Comparison of ENCODE assay signal across 7 mouse cellular contexts in genomic region chr8:93059185-93059584, GRCm38 (mm10). TPM values are rescaled to one million over a fixed set of nuclear protein-coding genes. Genes with fewer than 3 reads are reported as not detected.
DNase-seq lines count a peak whose midpoint lies in the region; ATAC-seq and TF ChIP-seq lines count a peak whose summit lies in the region.

No protein-coding gene starts in this region.

- peak; percentile 86 for TF ChIP-seq CTCF in lung, embryonic 14.5 days (IDR thresholded peaks at IDR 0.05; ENCODE audit: low read depth)
- TF ChIP-seq CTCF in small intestine, adult 2 months (IDR thresholded peaks at IDR 0.05; ENCODE audit: extremely low read depth, insufficient read length, insufficient replicate concordance, low read depth, low read length): peak; percentile 49; the same call in 1 of the 2 replicates

- no peak overlapping the region for H3K4me3 ChIP-seq in midbrain, embryonic 14.5 days (replicated peaks; ENCODE audit: low read depth, low read length)
- no peak overlapping the region for H3K4me3 ChIP-seq in midbrain, embryonic 16.5 days (ENCODE audit: low read depth, low read length)
- H3K4me3 ChIP-seq in embryonic facial prominence, embryonic 11.5 days (ENCODE audit: low read depth, low read length): no peak overlapping the region
- no peak overlapping the region for H3K4me3 ChIP-seq in lung, embryonic 14.5 days (ENCODE audit: low read depth, low read length)
- H3K4me3 ChIP-seq in small intestine, adult 2 months (ENCODE audit: low read depth, low read length): no peak overlapping the region

- TF ChIP-seq POLR2A in small intestine, adult 2 months (IDR thresholded peaks at IDR 0.05; ENCODE audit: low read depth, low read length): no peak

- H3K27ac ChIP-seq in midbrain, embryonic 14.5 days (replicated peaks; ENCODE audit: low read depth, low read length): no peak overlapping the region
- H3K27ac ChIP-seq in midbrain, embryonic 16.5 days (ENCODE audit: low read length): no peak overlapping the region
- H3K27ac ChIP-seq in embryonic facial prominence, embryonic 11.5 days (replicated peaks; ENCODE audit: low read depth, low read length): no peak overlapping the region
- no peak overlapping the region for H3K27ac ChIP-seq in lung, embryonic 14.5 days (ENCODE audit: low read depth)
- no peak overlapping the region for H3K27ac ChIP-seq in small intestine, adult 2 months (ENCODE audit: insufficient read depth, low read depth, low read length)

- H3K9ac ChIP-seq in midbrain, embryonic 14.5 days (replicated peaks; ENCODE audit: low read length): no peak overlapping the region
- H3K9ac ChIP-seq in midbrain, embryonic 16.5 days (ENCODE audit: low read depth, low read length): no peak overlapping the region
- no peak overlapping the region for H3K9ac ChIP-seq in embryonic facial prominence, embryonic 11.5 days (replicated peaks; ENCODE audit: low read length)
- no peak overlapping the region for H3K9ac ChIP-seq in lung, embryonic 14.5 days

- no peaks in the 10 kb centered on the region for H3K9me3 ChIP-seq in midbrain, embryonic 14.5 days (ENCODE audit: control insufficient read depth, low read length)
- H3K9me3 ChIP-seq in midbrain, embryonic 16.5 days (replicated peaks; ENCODE audit: control insufficient read depth, low read length, poor library complexity, severe bottlenecking): no peaks in the 10 kb centered on the region
- H3K9me3 ChIP-seq in embryonic facial prominence, embryonic 11.5 days (replicated peaks; ENCODE audit: control insufficient read depth, low read length): no peaks in the 10 kb centered on the region
- H3K9me3 ChIP-seq in lung, embryonic 14.5 days (ENCODE audit: low read depth, low read length): no peaks in the 10 kb centered on the region

- no peaks in the 10 kb centered on the region for H3K27me3 ChIP-seq in midbrain, embryonic 14.5 days (ENCODE audit: control insufficient read depth, insufficient read depth, low read length)
- H3K27me3 ChIP-seq in midbrain, embryonic 16.5 days (ENCODE audit: control insufficient read depth, insufficient read depth, low read depth, low read length): no peaks in the 10 kb centered on the region
- H3K27me3 ChIP-seq in embryonic facial prominence, embryonic 11.5 days (ENCODE audit: control insufficient read depth, insufficient read depth, low read length): no peaks in the 10 kb centered on the region
- no peaks in the 10 kb centered on the region for H3K27me3 ChIP-seq in lung, embryonic 14.5 days (ENCODE audit: insufficient read depth, low read length)
- H3K27me3 ChIP-seq in small intestine, adult 2 months (ENCODE audit: control insufficient read depth, insufficient read depth, low read length): no peaks in the 10 kb centered on the region

- WGBS in midbrain, embryonic 14.5 days: 18% methylated on average over 2 of the region's 2 CpGs
- WGBS in midbrain, embryonic 16.5 days: 18% methylated on average over 2 of the region's 2 CpGs
- WGBS in embryonic facial prominence, embryonic 11.5 days: 12% methylated on average over 2 of the region's 2 CpGs
- WGBS in lung, embryonic 14.5 days: 9% methylated on average over 2 of the region's 2 CpGs
- 11% methylated on average over 2 of the region's 2 CpGs for WGBS in small intestine, adult 2 months

- peak; percentile 87 for DNase-seq in midbrain, embryonic 14.5 days
- peak; percentile 46 for DNase-seq in adrenal gland, postnatal 25 days
- peak; percentile 78 for DNase-seq in embryonic facial prominence, embryonic 11.5 days (ENCODE audit: low spot score)
- DNase-seq in kidney, postnatal 25 days: peak; percentile 42 to 76
- peak; percentile 91 for DNase-seq in lung, embryonic 14.5 days

- ATAC-seq in midbrain, embryonic 14.5 days (ENCODE audit: low FRiP score, low TSS enrichment): no peak
- ATAC-seq in midbrain, embryonic 16.5 days: no peak
- ATAC-seq in embryonic facial prominence, embryonic 11.5 days (replicated peaks; ENCODE audit: insufficient number of reproducible peaks, low FRiP score, low TSS enrichment, low read depth): no peak
- ATAC-seq in lung, embryonic 14.5 days (ENCODE audit: insufficient read depth): no peak

- H3K4me2 ChIP-seq in midbrain, embryonic 14.5 days (ENCODE audit: low read length): no peak overlapping the region
- H3K4me2 ChIP-seq in midbrain, embryonic 16.5 days (ENCODE audit: low read length): no peak overlapping the region
- no peak overlapping the region for H3K4me2 ChIP-seq in embryonic facial prominence, embryonic 11.5 days (ENCODE audit: low read depth, low read length)
- H3K4me2 ChIP-seq in lung, embryonic 14.5 days: no peak overlapping the region

- no peaks in the 10 kb centered on the region for H3K4me1 ChIP-seq in midbrain, embryonic 14.5 days (ENCODE audit: control insufficient read depth, insufficient read depth, low read length)
- no peaks in the 10 kb centered on the region for H3K4me1 ChIP-seq in midbrain, embryonic 16.5 days (ENCODE audit: control insufficient read depth, insufficient read depth, low read length)
- no peaks in the 10 kb centered on the region for H3K4me1 ChIP-seq in embryonic facial prominence, embryonic 11.5 days (ENCODE audit: control insufficient read depth, insufficient read depth, low read length)
- H3K4me1 ChIP-seq in lung, embryonic 14.5 days (ENCODE audit: insufficient read depth): no peaks in the 10 kb centered on the region
- peaks cover 8% of the 10 kb centered on the region; the same call in 1 of the 2 replicates for H3K4me1 ChIP-seq in small intestine, adult 2 months (ENCODE audit: control insufficient read depth, insufficient read depth, insufficient read length, low read length)

- H3K36me3 ChIP-seq in midbrain, embryonic 14.5 days (ENCODE audit: control insufficient read depth, insufficient read depth, low read length): no peaks in the 10 kb centered on the region
- H3K36me3 ChIP-seq in midbrain, embryonic 16.5 days (ENCODE audit: control insufficient read depth, insufficient read depth, low read length): no peaks in the 10 kb centered on the region
- no peaks in the 10 kb centered on the region for H3K36me3 ChIP-seq in embryonic facial prominence, embryonic 11.5 days (replicated peaks; ENCODE audit: control insufficient read depth, insufficient read depth, low read depth, low read length)
- H3K36me3 ChIP-seq in lung, embryonic 14.5 days (ENCODE audit: insufficient read depth): no peaks in the 10 kb centered on the region
- H3K36me3 ChIP-seq in small intestine, adult 2 months (ENCODE audit: control insufficient read depth, insufficient read depth, low read length): no peaks in the 10 kb centered on the region

RNA-seq across cellular contexts. Expression of gene Ces1a, which starts 11.2 kb away (rescaled TPM):
- not detected in 2 replicates for polyA plus RNA-seq in midbrain, embryonic 14.5 days (2014; fragmentation: Nextera tagmentation; extraction: Ambion mirVana)
- polyA plus RNA-seq in midbrain, embryonic 16.5 days (2015; fragmentation: Nextera tagmentation; extraction: Ambion mirVana): not detected in 2 replicates
- total RNA-seq in adrenal gland, postnatal 25 days (2021): not detected in 2 replicates
- not detected in 2 replicates for polyA plus RNA-seq in embryonic facial prominence, embryonic 11.5 days (2014; fragmentation: Nextera tagmentation; extraction: Ambion mirVana)
- not detected in 2 replicates for polyA plus RNA-seq in lung, embryonic 14.5 days (2014; fragmentation: Nextera tagmentation; extraction: Ambion mirVana)
- polyA plus RNA-seq in small intestine, adult 2 months (2012; rRNA removed): 0.05 TPM in 1 of 2 replicates, not detected in the other

RNA-seq across cellular contexts. Expression of gene Ces1b, which starts 20.6 kb away (rescaled TPM):
- polyA plus RNA-seq in midbrain, embryonic 14.5 days (2014; fragmentation: Nextera tagmentation; extraction: Ambion mirVana): not detected in 2 replicates
- polyA plus RNA-seq in midbrain, embryonic 16.5 days (2015; fragmentation: Nextera tagmentation; extraction: Ambion mirVana): not detected in 2 replicates
- total RNA-seq in adrenal gland, postnatal 25 days (2021): 1.3 TPM in 1 of 2 replicates, not detected in the other
- polyA plus RNA-seq in embryonic facial prominence, embryonic 11.5 days (2014; fragmentation: Nextera tagmentation; extraction: Ambion mirVana): not detected in 2 replicates
- polyA plus RNA-seq in lung, embryonic 14.5 days (2014; fragmentation: Nextera tagmentation; extraction: Ambion mirVana): not detected in 2 replicates
- 0.18 TPM in 1 of 2 replicates, not detected in the other for polyA plus RNA-seq in small intestine, adult 2 months (2012; rRNA removed)
